Mouse (Mus musculus) liver, adult (tissue): ENCODE measurements around the gene Tas1r1.

Experiments used
- GATA4 ChIP-seq: IDR thresholded peaks from 2 replicates; pipeline ENCODE4 v1.6.1; 2014; ENCODE audit warnings: mild to moderate bottlenecking, low read length; ENCODE audit not compliant: insufficient replicate concordance

The Tas1r1 gene

GRCm38 (mm10) chr4:152038225-152038984, at the start of gene Tas1r1:
Gene Tas1r1, minus strand, starts transcription at chr4:152038568.
- TF ChIP-seq GATA4 = no peak

- no peak for TF ChIP-seq GATA4
Measured at GRCm38 (mm10) chr4:152088133-152088532, 49.8 kb upstream of the Tas1r1 start.

GRCm38 (mm10) chr4:152087211-152088081, 49.1 kb upstream of the Tas1r1 start:
- TF ChIP-seq GATA4 = no peak

- no peak for TF ChIP-seq GATA4
Measured at GRCm38 (mm10) chr4:152086505-152087210, 48.3 kb upstream of the Tas1r1 start.

GRCm38 (mm10) chr4:152084616-152085015, 46.2 kb upstream of the Tas1r1 start:
- no peak for TF ChIP-seq GATA4

- TF ChIP-seq GATA4 = no peak
Measured at GRCm38 (mm10) chr4:152083611-152084220, 45.3 kb upstream of the Tas1r1 start.

- no peak for TF ChIP-seq GATA4
Measured at GRCm38 (mm10) chr4:152079931-152080330, 41.6 kb upstream of the Tas1r1 start.

GRCm38 (mm10) chr4:152079261-152079660, 40.9 kb upstream of the Tas1r1 start:
- TF ChIP-seq GATA4 = no peak

GRCm38 (mm10) chr4:152078105-152078530, 39.8 kb upstream of the Tas1r1 start:
- no peak for TF ChIP-seq GATA4

GRCm38 (mm10) chr4:152077191-152077590, 38.8 kb upstream of the Tas1r1 start:
- TF ChIP-seq GATA4 = no peak

GRCm38 (mm10) chr4:152074548-152074947, 36.2 kb upstream of the Tas1r1 start:
- no peak for TF ChIP-seq GATA4

- TF ChIP-seq GATA4 = no peak
Measured at GRCm38 (mm10) chr4:152073715-152074114, 35.3 kb upstream of the Tas1r1 start.

- no peak for TF ChIP-seq GATA4
Measured at GRCm38 (mm10) chr4:152072655-152073054, 34.3 kb upstream of the Tas1r1 start.

GRCm38 (mm10) chr4:152072121-152072601, 33.8 kb upstream of the Tas1r1 start, which contains the start of gene Plekhg5:
Gene Plekhg5, plus strand, starts transcription at chr4:152072498.
- TF ChIP-seq GATA4 = no peak
